Mouse (Mus musculus): ENCODE measurements at regions not wholly inside any gene's neighbourhood (a gene's known extent, or its start where the extent isn't known, plus 50 kb on each side); places are given as distances from the start of the nearest gene placed in this dataset.

- no peak overlapping the region for H3K9ac ChIP-seq (ENCODE audit: low read depth, low read length)
- H3K4me3 ChIP-seq (ENCODE audit: low read depth, low read length) = no peak overlapping the region
- H3K27me3 ChIP-seq (replicated peaks; ENCODE audit: control insufficient read depth, insufficient read depth, low read length) = no peaks in the 10 kb centered on the region
- no peaks in the 10 kb centered on the region for H3K4me1 ChIP-seq (replicated peaks; ENCODE audit: control insufficient read depth, insufficient read depth, low read length)
- no peaks in the 10 kb centered on the region for H3K36me3 ChIP-seq (ENCODE audit: control insufficient read depth, insufficient read depth)
- H3K9me3 ChIP-seq (ENCODE audit: control insufficient read depth) = no peaks in the 10 kb centered on the region
- H3K4me2 ChIP-seq (replicated peaks; ENCODE audit: low read depth) = no peak overlapping the region
- H3K27ac ChIP-seq (ENCODE audit: low read depth, low read length) = no peak overlapping the region
- 36% methylated on average over 1 of the region's 1 CpGs for WGBS
- peak; percentile 46 for TF ChIP-seq CTCF (IDR thresholded peaks at IDR 0.05; ENCODE audit: low read depth)
- ATAC-seq = no peak
Measured at GRCm38 (mm10) chr14:74352286-74352685, 288.4 kb upstream of the Htr2a start.

GRCm38 (mm10) chr14:74358730-74359444, 281.8 kb upstream of the Htr2a start:
- no peak for TF ChIP-seq CTCF (IDR thresholded peaks at IDR 0.05; ENCODE audit: low read depth)
- H3K27me3 ChIP-seq (replicated peaks; ENCODE audit: control insufficient read depth, insufficient read depth, low read length) = no peaks in the 10 kb centered on the region
- H3K9me3 ChIP-seq (ENCODE audit: control insufficient read depth) = no peaks in the 10 kb centered on the region
- no peak overlapping the region for H3K27ac ChIP-seq (ENCODE audit: low read depth, low read length)
- H3K4me3 ChIP-seq (ENCODE audit: low read depth, low read length) = no peak overlapping the region
- H3K36me3 ChIP-seq (ENCODE audit: control insufficient read depth, insufficient read depth) = no peaks in the 10 kb centered on the region
- H3K9ac ChIP-seq (ENCODE audit: low read depth, low read length) = no peak overlapping the region
- WGBS = 63% methylated on average over 5 of the region's 5 CpGs
- H3K4me1 ChIP-seq (replicated peaks; ENCODE audit: control insufficient read depth, insufficient read depth, low read length) = no peaks in the 10 kb centered on the region
- ATAC-seq = no peak
- no peak overlapping the region for H3K4me2 ChIP-seq (replicated peaks; ENCODE audit: low read depth)

- WGBS = 44% methylated on average over 12 of the region's 12 CpGs
Measured at GRCm38 (mm10) chr14:74359663-74360552, 280.7 kb upstream of the Htr2a start.

GRCm38 (mm10) chr14:74384481-74384880, 256.2 kb upstream of the Htr2a start:
- H3K4me3 ChIP-seq (ENCODE audit: low read depth, low read length) = no peak overlapping the region
- TF ChIP-seq CTCF (IDR thresholded peaks at IDR 0.05; ENCODE audit: low read depth) = no peak
- H3K36me3 ChIP-seq (ENCODE audit: control insufficient read depth, insufficient read depth) = no peaks in the 10 kb centered on the region
- H3K9ac ChIP-seq (ENCODE audit: low read depth, low read length) = no peak overlapping the region
- no peaks in the 10 kb centered on the region for H3K4me1 ChIP-seq (replicated peaks; ENCODE audit: control insufficient read depth, insufficient read depth, low read length)
- H3K4me2 ChIP-seq (replicated peaks; ENCODE audit: low read depth) = no peak overlapping the region
- 75% methylated on average over 7 of the region's 7 CpGs for WGBS
- no peaks in the 10 kb centered on the region for H3K27me3 ChIP-seq (replicated peaks; ENCODE audit: control insufficient read depth, insufficient read depth, low read length)
- H3K27ac ChIP-seq (ENCODE audit: low read depth, low read length) = no peak overlapping the region
- ATAC-seq = no peak
- H3K9me3 ChIP-seq (ENCODE audit: control insufficient read depth) = no peaks in the 10 kb centered on the region

More at GRCm38 (mm10) chr14:74359663-74360552, 280.7 kb upstream of the Htr2a start:
- Histone ChIP-seq H3K36me3 (ENCODE audit: control insufficient read depth, insufficient read depth) (no peaks in the 10 kb centered on the region), H3K4me3 (ENCODE audit: low read depth, low read length) (no peak overlapping the region), H3K9ac (ENCODE audit: low read depth, low read length) (no peak overlapping the region), H3K27ac (ENCODE audit: low read depth, low read length) (no peak overlapping the region), H3K4me2 (replicated peaks; ENCODE audit: low read depth) (no peak overlapping the region), H3K4me1 (replicated peaks; ENCODE audit: control insufficient read depth, insufficient read depth, low read length) (no peaks in the 10 kb centered on the region), H3K9me3 (ENCODE audit: control insufficient read depth) (no peaks in the 10 kb centered on the region), H3K27me3 (replicated peaks; ENCODE audit: control insufficient read depth, insufficient read depth, low read length) (no peaks in the 10 kb centered on the region)
- ATAC-seq = no peak
- TF ChIP-seq CTCF (IDR thresholded peaks at IDR 0.05; ENCODE audit: low read depth) = no peak

- Histone ChIP-seq H3K27ac (ENCODE audit: low read depth, low read length) (no peak overlapping the region), H3K9me3 (ENCODE audit: control insufficient read depth) (no peaks in the 10 kb centered on the region), H3K4me2 (replicated peaks; ENCODE audit: low read depth) (no peak overlapping the region), H3K4me1 (replicated peaks; ENCODE audit: control insufficient read depth, insufficient read depth, low read length) (no peaks in the 10 kb centered on the region), H3K27me3 (replicated peaks; ENCODE audit: control insufficient read depth, insufficient read depth, low read length) (no peaks in the 10 kb centered on the region), H3K36me3 (ENCODE audit: control insufficient read depth, insufficient read depth) (no peaks in the 10 kb centered on the region), H3K9ac (ENCODE audit: low read depth, low read length) (no peak overlapping the region), H3K4me3 (ENCODE audit: low read depth, low read length) (no peak overlapping the region)
- no peak for ATAC-seq
- TF ChIP-seq CTCF (IDR thresholded peaks at IDR 0.05; ENCODE audit: low read depth) = no peak
- WGBS = 76% methylated on average over 2 of the region's 2 CpGs
Measured at GRCm38 (mm10) chr14:74392419-74392818, 248.2 kb upstream of the Htr2a start.

GRCm38 (mm10) chr14:74397202-74397601, 243.4 kb upstream of the Htr2a start:
- TF ChIP-seq CTCF (IDR thresholded peaks at IDR 0.05; ENCODE audit: low read depth) = no peak

More at GRCm38 (mm10) chr14:74397202-74397601, 243.4 kb upstream of the Htr2a start:
- no peak for ATAC-seq
- Histone ChIP-seq H3K27me3 (replicated peaks; ENCODE audit: control insufficient read depth, insufficient read depth, low read length) (no peaks in the 10 kb centered on the region), H3K4me3 (ENCODE audit: low read depth, low read length) (no peak overlapping the region), H3K4me1 (replicated peaks; ENCODE audit: control insufficient read depth, insufficient read depth, low read length) (no peaks in the 10 kb centered on the region), H3K27ac (ENCODE audit: low read depth, low read length) (no peak overlapping the region), H3K4me2 (replicated peaks; ENCODE audit: low read depth) (no peak overlapping the region), H3K9ac (ENCODE audit: low read depth, low read length) (no peak overlapping the region), H3K36me3 (ENCODE audit: control insufficient read depth, insufficient read depth) (no peaks in the 10 kb centered on the region), H3K9me3 (ENCODE audit: control insufficient read depth) (no peaks in the 10 kb centered on the region)
- 87% methylated on average over 3 of the region's 3 CpGs for WGBS
